Mouse (Mus musculus) skeletal muscle tissue, adult 2 months (tissue): ENCODE measurements at regions not wholly inside any gene's neighbourhood (a gene's known extent, or its start where the extent isn't known, plus 50 kb on each side); places are given as distances from the start of the nearest gene placed in this dataset.

ENCODE experiments used
- DNase-seq: peaks from one replicate; pipeline ENCODE4 v3.0.0-alpha.2; 2012; ENCODE audit warnings: low read depth, low spot score

- no peak for DNase-seq
Observed at GRCm38 (mm10) chr1:165086131-165086530, 74.4 kb downstream of the Tbx19 start.

GRCm38 (mm10) chr1:165084753-165085152 is 75.8 kb downstream of the Tbx19 start:
- DNase-seq: no peak

- peak; percentile 78 for DNase-seq
Observed at GRCm38 (mm10) chr1:165084179-165084578, 76.4 kb downstream of the Tbx19 start.

GRCm38 (mm10) chr1:165080351-165080750 is 80.2 kb downstream of the Tbx19 start:
- no peak for DNase-seq

- no peak for DNase-seq
Observed at GRCm38 (mm10) chr1:165077313-165077712, 83.3 kb downstream of the Tbx19 start.

GRCm38 (mm10) chr1:165075301-165076082 is 85.1 kb downstream of the Tbx19 start:
- DNase-seq: peak; percentile 74

- DNase-seq: no peak
Observed at GRCm38 (mm10) chr1:165071831-165072491, 88.6 kb downstream of the Tbx19 start.

- no peak for DNase-seq
Observed at GRCm38 (mm10) chr1:165064981-165065380, 95.6 kb downstream of the Tbx19 start.

- no peak for DNase-seq
Observed at GRCm38 (mm10) chr1:165062813-165063492, 97.6 kb downstream of the Tbx19 start.

GRCm38 (mm10) chr1:165061420-165061819 is 99.2 kb downstream of the Tbx19 start:
- no peak for DNase-seq

- no peak for DNase-seq
Observed at GRCm38 (mm10) chr1:165054245-165054644, 106.3 kb downstream of the Tbx19 start.

- DNase-seq: no peak
Observed at GRCm38 (mm10) chr1:165051294-165051693, 109.3 kb downstream of the Tbx19 start.

GRCm38 (mm10) chr1:165050176-165050575 is 110.4 kb downstream of the Tbx19 start:
- DNase-seq: peak; percentile 9

GRCm38 (mm10) chr1:165046637-165047036 is 111.3 kb upstream of the Xcl1 start:
- peak; percentile 27 for DNase-seq

- no peak for DNase-seq
Observed at GRCm38 (mm10) chr1:165046056-165046455, 110.7 kb upstream of the Xcl1 start.

GRCm38 (mm10) chr1:165043361-165043760 is 108.0 kb upstream of the Xcl1 start:
- DNase-seq: no peak

- DNase-seq: no peak
Observed at GRCm38 (mm10) chr1:165042105-165042504, 106.8 kb upstream of the Xcl1 start.

- DNase-seq: no peak
Observed at GRCm38 (mm10) chr1:165036631-165037030, 101.3 kb upstream of the Xcl1 start.

GRCm38 (mm10) chr1:165035618-165036017 is 100.3 kb upstream of the Xcl1 start:
- DNase-seq: peak; percentile 42

GRCm38 (mm10) chr1:165020960-165021563 is 85.7 kb upstream of the Xcl1 start:
- no peak for DNase-seq

- peak; percentile 3 for DNase-seq
Observed at GRCm38 (mm10) chr1:165018692-165019309, 83.5 kb upstream of the Xcl1 start.

- DNase-seq: no peak
Observed at GRCm38 (mm10) chr1:165018236-165018635, 82.9 kb upstream of the Xcl1 start.
